Mouse (Mus musculus) lung, adult 2 months (tissue): Measurements from ENCODE around the gene Nap1l4.

Experiments used
- CTCF ChIP-seq: fragments of 200-500 bp; IDR thresholded peaks from 2 replicates; pipeline ENCODE4 v1.5.1; 2011; ENCODE audit warnings: mild to moderate bottlenecking, low read length, control low read depth; ENCODE audit not compliant: insufficient read depth
- POLR2A ChIP-seq: fragments of 200-500 bp; IDR thresholded peaks from 2 replicates; pipeline ENCODE4 v1.6.1; 2011; ENCODE audit warnings: low read depth, mild to moderate bottlenecking, control low read depth, low read length, borderline replicate concordance; ENCODE audit errors: extremely low read depth

GRCm38 (mm10) chr7:143482541-143482940, 66.4 kb downstream of the Nap1l4 start:
- TF ChIP-seq POLR2A = no peak
- no peak for TF ChIP-seq CTCF
